Mouse (Mus musculus): ENCODE measurements around the gene Gm20388.

DNA sequence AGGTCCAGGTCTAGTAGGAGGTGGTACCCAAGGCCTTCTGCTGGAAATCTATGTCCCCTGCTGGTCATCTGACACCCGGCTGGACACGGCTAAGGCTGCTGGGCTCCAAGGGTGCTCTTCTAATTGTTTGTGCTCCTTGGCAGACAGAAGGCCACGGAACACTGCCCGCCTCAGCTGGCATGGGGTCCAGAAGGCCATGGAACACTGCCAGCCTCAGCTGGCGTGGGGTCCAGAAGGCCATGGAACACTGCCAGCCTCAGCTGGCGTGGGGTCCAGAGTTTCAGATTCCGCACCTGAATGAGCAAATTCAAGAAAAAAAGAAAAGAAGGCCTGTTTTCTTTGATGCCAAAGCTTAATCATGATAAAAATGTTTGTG, 2070.9 kb downstream of the Gm20388 start:
- TF ChIP-seq CTCF (IDR thresholded peaks at IDR 0.05; ENCODE audit: low read depth, low read length) (no peak), TAL1 (conservative IDR thresholded peaks at IDR 0.05; ENCODE audit: low read depth, low read length) (no peak), GATA1 (IDR thresholded peaks at IDR 0.05; ENCODE audit: borderline replicate concordance, low read length) (no peak), POLR2AphosphoS5 (IDR thresholded peaks at IDR 0.05; ENCODE audit: insufficient replicate concordance, low read depth, low read length) (no peak)

Measured in G1E (cell line).